Mouse (Mus musculus) limb, embryonic 11.5 days (tissue): ENCODE measurements around the gene Rbm14. TPM values are rescaled to one million over a fixed set of nuclear protein-coding genes. Genes with fewer than 3 reads are reported as not detected.

ENCODE experiments used
- ATAC-seq: fragments of 200-750 bp; cut with Nextera tagmentation; 2 replicates; pipeline ENCODE4 v1.8.0; 2017; ENCODE audit warnings: low read depth; ENCODE audit not compliant: insufficient number of reproducible peaks, low FRiP score, low TSS enrichment
- DNase-seq: peaks from one replicate; pipeline ENCODE4 v3.0.0-alpha.2; 2015; ENCODE audit warnings: low spot score
- H3K27ac ChIP-seq: fragments of 300-500 bp; sonication (generic); replicated peaks from 2 replicates; pipeline ENCODE4 v1.5.1; 2014; ENCODE audit warnings: low read depth, mild to moderate bottlenecking, low read length
- H3K27me3 ChIP-seq: fragments of 300-500 bp; sonication (generic); 2 replicates; pipeline ENCODE4 v1.6.1; 2014; ENCODE audit warnings: mild to moderate bottlenecking, low read length, mixed read lengths; ENCODE audit not compliant: control insufficient read depth, insufficient read depth
- H3K36me3 ChIP-seq: fragments of 300-500 bp; sonication (generic); 2 replicates; pipeline ENCODE4 v1.6.1; 2014; ENCODE audit warnings: mild to moderate bottlenecking, low read length, moderate library complexity, mixed read lengths; ENCODE audit not compliant: control insufficient read depth, insufficient read depth
- H3K4me1 ChIP-seq: fragments of 300-500 bp; sonication (generic); 2 replicates; pipeline ENCODE4 v1.6.1; 2014; ENCODE audit warnings: low read length, mixed read lengths; ENCODE audit not compliant: control insufficient read depth, insufficient read depth
- H3K4me2 ChIP-seq: fragments of 300-500 bp; sonication (generic); 2 replicates; pipeline ENCODE4 v1.6.1; 2014; ENCODE audit warnings: low read depth, mild to moderate bottlenecking, moderate library complexity; ENCODE audit not compliant: severe bottlenecking
- H3K4me3 ChIP-seq: fragments of 300-500 bp; sonication (generic); 2 replicates; pipeline ENCODE4 v1.5.1; 2014; ENCODE audit warnings: low read depth, low read length
- H3K9ac ChIP-seq: fragments of 300-500 bp; sonication (generic); 2 replicates; pipeline ENCODE4 v1.6.1; 2014; ENCODE audit warnings: mild to moderate bottlenecking, low read length
- H3K9me3 ChIP-seq: fragments of 300-500 bp; sonication (generic); 2 replicates; pipeline ENCODE4 v1.6.1; 2016; ENCODE audit warnings: low read length; ENCODE audit not compliant: control insufficient read depth
- WGBS: fragments of 180-500 bp; shearing (Covaris S2); extraction: QIAGEN DNeasy Blood & Tissue Kit; methylation state at CpG from one replicate; pipeline ENCODE4 v1.1.7; 2014; 5-methylcytosine and 5-hydroxymethylcytosine counted together
- polyA plus RNA-seq: library from polyadenylated mRNA; unstranded; fragments of >200 nt; fragmentation: Nextera tagmentation; extraction: Ambion mirVana; gene quantifications from 2 replicates; pipeline ENCODE4 v1.2.1, GENCODE M21; 2014

The Rbm14 gene
- polyA plus RNA-seq, 1 experiment from 2014 or later: 119 TPM

DNA sequence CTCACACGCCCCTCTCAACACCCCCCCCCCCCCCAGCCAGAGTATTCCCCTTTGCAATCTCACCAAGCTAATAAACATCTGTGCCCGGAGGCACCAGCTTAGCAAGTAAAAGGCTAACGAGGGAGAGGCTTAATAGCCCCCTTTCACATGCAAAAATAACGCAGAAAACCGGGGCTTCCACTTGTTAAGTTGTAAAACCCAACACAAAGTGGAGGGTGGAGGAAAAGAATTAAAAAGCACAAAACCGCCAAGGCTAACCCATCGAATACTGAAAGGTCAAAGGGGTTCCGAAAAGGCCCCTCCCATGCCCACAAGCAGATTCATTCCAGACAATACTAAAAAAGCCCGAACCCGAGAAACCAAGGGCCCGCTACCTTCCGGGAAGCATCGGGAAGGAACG, 1.1 kb downstream of the Rbm14 start:
- DNase-seq (no peak), ATAC-seq (no peak)
- H3K4me2 ChIP-seq: peak overlapping the region; percentile 71
- no peaks in the 10 kb centered on the region for H3K36me3 ChIP-seq
- peak overlapping the region; percentile 70 for H3K4me3 ChIP-seq
- H3K4me1 ChIP-seq: peaks cover 9% of the 10 kb centered on the region
- H3K27me3 ChIP-seq: no peaks in the 10 kb centered on the region
- H3K9me3 ChIP-seq: no peaks in the 10 kb centered on the region
- 0% methylated on average over 14 of the region's 14 CpGs for WGBS
- H3K27ac ChIP-seq: no peak overlapping the region
- H3K9ac ChIP-seq: peak overlapping the region; percentile 78

DNA sequence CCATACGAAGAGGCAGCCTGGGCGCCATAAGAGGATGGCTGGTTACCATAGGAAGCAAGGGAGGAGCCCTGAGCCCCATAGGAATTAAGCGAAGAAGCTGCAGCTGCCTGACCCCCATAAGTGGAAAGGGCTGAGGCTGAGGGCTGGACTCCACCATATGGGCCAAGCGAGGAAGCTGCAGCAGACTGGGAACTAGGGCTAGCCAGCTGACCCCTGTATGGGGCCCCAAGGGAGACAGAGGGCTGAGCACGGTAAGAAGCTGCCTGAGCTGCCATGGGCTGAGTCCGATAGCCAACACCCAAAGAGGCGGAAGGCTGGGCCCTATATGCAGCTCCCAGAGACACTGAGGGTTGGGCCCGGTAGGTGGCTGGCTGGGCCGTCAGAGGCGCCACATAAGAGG, 8.2 kb downstream of the Rbm14 start:
- 0 out of 2 replicates have a peak, but pooled peaks cover 1% of the 10 kb centered on the region for H3K4me1 ChIP-seq
- H3K4me3 ChIP-seq: no peak overlapping the region
- ATAC-seq: no peak
- no peak overlapping the region for H3K4me2 ChIP-seq
- WGBS: 87% methylated on average over 10 of the region's 10 CpGs
- H3K9me3 ChIP-seq: no peaks in the 10 kb centered on the region
- H3K27me3 ChIP-seq: no peaks in the 10 kb centered on the region
- H3K9ac ChIP-seq: no peak overlapping the region
- H3K27ac ChIP-seq: no peak overlapping the region
- no peak for DNase-seq
- peaks cover 31% of the 10 kb centered on the region for H3K36me3 ChIP-seq

DNA sequence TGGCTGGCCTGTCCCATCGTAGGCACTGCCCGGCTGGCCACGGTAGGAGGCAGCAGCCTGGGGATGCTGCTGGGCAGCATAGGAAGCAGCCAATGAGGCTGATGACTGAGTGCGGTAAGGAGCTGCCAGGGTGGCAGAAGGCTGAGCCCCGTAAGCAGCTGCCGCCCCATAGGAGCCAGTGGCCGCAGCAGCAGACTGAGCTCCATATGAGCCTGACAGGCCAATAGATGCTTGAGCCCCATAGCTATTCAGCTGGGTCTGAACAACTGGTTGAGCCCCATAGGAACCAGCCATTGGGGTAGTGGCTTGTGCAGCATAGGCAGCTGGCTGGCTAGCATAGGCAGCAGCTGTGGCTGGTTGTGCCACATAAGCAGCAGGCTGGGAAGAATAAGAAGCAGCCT, 8.7 kb downstream of the Rbm14 start:
- ATAC-seq (no peak), DNase-seq (no peak)
- H3K4me1 ChIP-seq: no peaks in the 10 kb centered on the region
- no peak overlapping the region for H3K4me2 ChIP-seq
- no peak overlapping the region for H3K27ac ChIP-seq
- H3K36me3 ChIP-seq: peaks cover 31% of the 10 kb centered on the region
- no peaks in the 10 kb centered on the region for H3K9me3 ChIP-seq
- no peak overlapping the region for H3K4me3 ChIP-seq
- no peak overlapping the region for H3K9ac ChIP-seq
- no peaks in the 10 kb centered on the region for H3K27me3 ChIP-seq
- WGBS: over 99% methylated on average over 7 of the region's 7 CpGs

DNA sequence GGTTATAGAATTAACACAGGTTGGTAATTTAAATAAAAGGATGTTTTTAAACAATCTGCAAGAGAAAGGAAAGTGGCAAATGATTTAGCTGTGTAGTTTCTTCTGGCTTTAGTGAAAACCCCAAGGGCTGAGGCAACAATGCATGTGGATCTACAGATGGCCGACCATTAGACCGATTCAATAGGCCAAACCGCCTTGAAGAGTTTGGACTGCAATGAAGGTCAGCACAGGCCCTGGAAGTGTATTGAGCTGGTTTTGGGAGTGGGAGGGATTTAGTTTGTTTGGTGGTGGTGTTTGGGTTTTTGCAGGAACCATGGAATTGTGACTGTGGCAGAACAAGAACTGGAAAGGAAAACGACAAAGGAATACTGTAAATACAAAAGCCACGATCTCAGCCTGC, 12.4 kb downstream of the Rbm14 start:
- H3K27ac ChIP-seq: no peak overlapping the region
- no peak overlapping the region for H3K4me2 ChIP-seq
- 96% methylated on average over 5 of the region's 5 CpGs for WGBS
- no peak for DNase-seq
- no peak overlapping the region for H3K9ac ChIP-seq
- H3K27me3 ChIP-seq: no peaks in the 10 kb centered on the region
- ATAC-seq: no peak
- H3K4me3 ChIP-seq: no peak overlapping the region
- H3K36me3 ChIP-seq: peaks cover 31% of the 10 kb centered on the region
- H3K4me1 ChIP-seq: no peaks in the 10 kb centered on the region
- H3K9me3 ChIP-seq: no peaks in the 10 kb centered on the region

DNA sequence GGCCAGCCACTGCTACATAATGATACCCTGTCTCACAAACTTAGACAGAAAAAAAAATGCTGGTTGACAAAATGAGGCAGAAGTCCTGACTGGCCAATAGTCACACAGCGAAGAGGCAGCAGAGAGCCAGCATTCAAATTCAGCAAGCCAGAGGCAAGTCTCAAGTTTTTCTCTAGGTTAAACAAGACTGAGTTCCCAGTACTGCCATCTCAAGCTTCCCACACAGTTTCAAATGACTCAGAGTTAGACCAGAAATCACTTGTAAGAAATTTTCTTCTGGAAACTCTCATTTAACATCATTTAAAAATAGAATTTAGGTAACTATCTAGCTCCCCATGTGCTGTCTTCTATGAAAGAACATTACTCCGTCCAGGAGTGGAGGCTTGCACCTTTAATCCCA, 13.6 kb downstream of the Rbm14 start:
- ATAC-seq: no peak
- peaks cover 23% of the 10 kb centered on the region for H3K36me3 ChIP-seq
- no peaks in the 10 kb centered on the region for H3K9me3 ChIP-seq
- WGBS: 94% methylated on average over 2 of the region's 2 CpGs
- no peaks in the 10 kb centered on the region for H3K27me3 ChIP-seq
- H3K9ac ChIP-seq: no peak overlapping the region
- no peak for DNase-seq
- no peak overlapping the region for H3K4me3 ChIP-seq
- H3K27ac ChIP-seq: no peak overlapping the region
- no peaks in the 10 kb centered on the region for H3K4me1 ChIP-seq
- H3K4me2 ChIP-seq: no peak overlapping the region

DNA sequence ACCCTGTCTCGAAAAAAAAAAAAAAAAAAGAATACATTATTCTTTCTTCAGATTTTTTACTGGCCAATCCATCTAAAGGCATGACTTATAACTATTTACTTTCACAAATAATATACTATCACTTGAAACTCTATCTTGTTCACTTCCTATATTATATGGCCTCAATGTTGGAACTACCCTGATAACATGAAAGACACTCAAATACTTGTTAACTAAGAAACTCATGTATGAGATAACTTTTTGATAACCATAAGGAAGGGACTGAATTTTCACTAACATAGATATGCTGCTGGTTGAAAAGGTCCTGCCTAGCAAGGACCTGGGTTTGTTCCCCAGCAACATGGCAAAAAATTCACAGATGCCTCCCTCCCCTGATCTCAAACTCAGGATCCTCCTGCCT, 15.5 kb downstream of the Rbm14 start:
- 71% methylated on average over 1 of the region's 1 CpGs for WGBS
- no peak for ATAC-seq
- Histone ChIP-seq H3K27me3 (no peaks in the 10 kb centered on the region), H3K9me3 (no peaks in the 10 kb centered on the region), H3K9ac (no peak overlapping the region), H3K4me3 (no peak overlapping the region), H3K27ac (no peak overlapping the region), H3K4me1 (peaks cover 3% of the 10 kb centered on the region), H3K4me2 (no peak overlapping the region), H3K36me3 (peaks cover 12% of the 10 kb centered on the region)
- DNase-seq: no peak

DNA sequence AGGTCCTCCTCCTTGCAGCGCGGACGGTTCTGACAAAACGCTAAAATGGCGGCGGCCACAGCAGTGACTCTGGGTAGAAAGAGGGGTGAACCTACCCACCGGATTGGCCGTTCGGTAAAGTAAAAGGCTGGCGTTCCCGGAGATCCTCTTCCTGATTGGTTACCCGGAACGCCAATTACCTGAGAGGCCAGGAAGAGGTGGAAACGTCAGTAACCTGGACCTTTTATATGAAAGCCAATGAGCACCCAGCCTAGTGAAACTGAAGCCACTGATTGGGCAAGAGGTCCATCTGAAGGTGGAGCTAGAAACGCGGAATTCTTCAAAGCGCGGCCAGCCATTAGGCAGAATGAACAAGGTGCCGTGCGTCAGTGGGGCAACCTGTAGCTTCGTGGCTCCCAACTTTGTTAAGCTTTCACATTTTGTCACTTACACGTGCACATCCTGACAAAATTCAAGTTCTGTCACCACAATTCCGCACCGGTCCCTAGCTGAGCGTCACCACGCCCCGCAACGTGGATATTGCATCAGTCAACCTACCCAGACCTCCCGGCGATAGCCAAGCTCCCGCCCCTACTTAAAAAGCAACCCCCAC, 17.5 kb downstream of the Rbm14 start, which contains the start of gene Rbm4:
TSS of gene Rbm4 (minus strand) at position 71 of the 592 bp plus-strand sequence.
- Histone ChIP-seq H3K9me3 (no peaks in the 10 kb centered on the region), H3K4me1 (peaks cover 3% of the 10 kb centered on the region), H3K9ac (peak within 1 kb of the TSS; percentile 65), H3K36me3 (peaks cover 5% of the 10 kb centered on the region), H3K4me3 (peak within 1 kb of the TSS; percentile 46), H3K27me3 (no peaks in the 10 kb centered on the region), H3K27ac (no peak within 1 kb of the TSS), H3K4me2 (peak within 1 kb of the TSS; percentile 72)
- ATAC-seq: peak; percentile 97
- DNase-seq: peak; percentile 97
- WGBS: under 1% methylated on average over 31 of the region's 31 CpGs

DNA sequence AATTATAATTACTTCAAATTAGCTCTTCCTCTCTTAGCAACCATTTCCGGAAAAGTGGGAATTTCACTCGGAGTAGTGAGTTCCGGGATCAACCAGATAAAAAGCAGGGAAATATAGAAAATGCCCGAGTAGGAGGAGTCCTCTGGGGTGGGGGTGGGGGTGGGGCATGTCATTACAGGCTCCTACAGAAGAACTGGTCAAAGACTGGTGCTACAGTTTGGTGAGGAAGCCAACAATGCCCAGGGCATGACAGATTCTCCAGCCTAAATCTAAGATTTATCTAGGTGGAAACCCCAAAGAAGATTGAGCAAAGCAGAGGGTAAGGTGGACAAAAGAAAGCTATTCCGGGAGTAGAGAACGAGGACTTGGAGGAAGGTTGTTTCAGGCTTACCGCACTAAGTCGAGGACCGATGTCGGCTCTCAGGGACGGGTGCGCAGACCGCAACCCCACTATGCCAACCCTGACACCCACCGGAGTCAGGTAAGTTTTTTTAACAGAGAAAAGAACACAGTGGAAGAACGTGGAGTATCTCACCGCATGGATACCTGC, 18.1 kb downstream of the Rbm14 start:
- Histone ChIP-seq H3K27me3 (no peaks in the 10 kb centered on the region), H3K9ac (peak overlapping the region; percentile 65), H3K9me3 (no peaks in the 10 kb centered on the region), H3K36me3 (peaks cover 4% of the 10 kb centered on the region), H3K27ac (no peak overlapping the region), H3K4me2 (peak overlapping the region; percentile 46), H3K4me1 (peaks cover 3% of the 10 kb centered on the region), H3K4me3 (peak overlapping the region; percentile 46)
- DNase-seq (no peak), ATAC-seq (peak; percentile 55)
- WGBS: 1% methylated on average over 16 of the region's 16 CpGs

DNA sequence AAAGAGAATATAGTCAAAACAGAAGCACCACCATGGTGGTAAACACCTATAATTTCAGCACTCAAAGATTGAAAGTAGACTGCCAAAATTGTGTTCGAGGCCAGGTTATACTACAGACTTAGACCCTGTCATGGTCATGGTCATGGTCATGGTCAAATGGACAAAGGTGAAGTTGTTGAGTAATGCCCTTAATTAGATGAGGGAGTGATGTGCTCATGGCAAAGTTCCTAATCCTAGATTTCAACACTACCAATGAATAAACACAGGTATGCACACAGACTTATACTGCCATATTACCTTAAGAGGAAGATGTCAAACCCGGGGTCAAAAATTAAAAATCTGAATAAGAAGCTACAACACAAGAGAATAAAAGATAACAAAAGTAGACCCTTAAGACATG, 25.1 kb downstream of the Rbm14 start:
- Histone ChIP-seq H3K27ac (no peak overlapping the region), H3K9ac (no peak overlapping the region), H3K4me3 (no peak overlapping the region), H3K4me2 (no peak overlapping the region), H3K9me3 (no peaks in the 10 kb centered on the region), H3K36me3 (peaks cover 39% of the 10 kb centered on the region), H3K4me1 (no peaks in the 10 kb centered on the region; the same call in 1 of the 2 replicates), H3K27me3 (no peaks in the 10 kb centered on the region)
- no peak for ATAC-seq
- 93% methylated on average over 2 of the region's 2 CpGs for WGBS
- no peak for DNase-seq
